Mouse (Mus musculus) CH12F3 (cell line): ENCODE measurements around the gene Hdgfl3.
"Not testable (repeated sequence)": the region's sequence is repeated elsewhere in the genome, so short reads cannot be mapped to it uniquely, and the experiment has no call there.

ENCODE experiments used
- in situ Hi-C: fragments of 300-500 bp; cut with MboI; formaldehyde crosslinking; loops from 2 replicates; pipeline ENCODE4 v1.14.3; 2020; ENCODE audit warnings: low sequenced_read_pairs

Hdgfl3 gene

GRCm38 (mm10) chr7:81858236-81858635 lies 76.0 kb downstream of the Hdgfl3 start:
- in situ Hi-C loops: no loop called here

GRCm38 (mm10) chr7:81856221-81856620 lies 78.1 kb downstream of the Hdgfl3 start:
- in situ Hi-C loops: no loop called here

GRCm38 (mm10) chr7:81855694-81856093 lies 78.6 kb downstream of the Hdgfl3 start, which contains the start of gene Gm10160:
Gm10160 (minus strand) TSS chr7:81855794.
- in situ Hi-C loops: no loop called here

GRCm38 (mm10) chr7:81854568-81855307 lies 79.5 kb downstream of the Hdgfl3 start:
- in situ Hi-C loops: no loop called here

- in situ Hi-C loops: no loop called here
Observed at GRCm38 (mm10) chr7:81851706-81852105, 82.6 kb downstream of the Hdgfl3 start.

- in situ Hi-C loops: no loop called here
Observed at GRCm38 (mm10) chr7:81850171-81850570, 84.1 kb downstream of the Hdgfl3 start.

GRCm38 (mm10) chr7:81849633-81850032 lies 84.6 kb downstream of the Hdgfl3 start:
- in situ Hi-C loops: no loop called here

- in situ Hi-C loops: no loop called here
Observed at GRCm38 (mm10) chr7:81849214-81849613, 85.1 kb downstream of the Hdgfl3 start.

GRCm38 (mm10) chr7:81847777-81848176 lies 86.5 kb downstream of the Hdgfl3 start:
- in situ Hi-C loops: no loop called here

- in situ Hi-C loops: no loop called here
Observed at GRCm38 (mm10) chr7:81847010-81847409, 87.3 kb downstream of the Hdgfl3 start.

GRCm38 (mm10) chr7:81846008-81846407 lies 88.3 kb downstream of the Hdgfl3 start:
- in situ Hi-C loops: no loop called here

- in situ Hi-C loops: no loop called here
Observed at GRCm38 (mm10) chr7:81845313-81845712, 89.0 kb downstream of the Hdgfl3 start.

- in situ Hi-C loops: no loop called here
Observed at GRCm38 (mm10) chr7:81844801-81845200, 89.5 kb downstream of the Hdgfl3 start.

GRCm38 (mm10) chr7:81843903-81844302 lies 90.4 kb downstream of the Hdgfl3 start:
- in situ Hi-C loops: no loop called here

GRCm38 (mm10) chr7:81842998-81843397 lies 91.3 kb downstream of the Hdgfl3 start:
- in situ Hi-C loops: no loop called here

- in situ Hi-C loops: no loop called here
Observed at GRCm38 (mm10) chr7:81842141-81842540, 92.1 kb downstream of the Hdgfl3 start.

GRCm38 (mm10) chr7:81841439-81841838 lies 92.8 kb downstream of the Hdgfl3 start:
- in situ Hi-C loops: no loop called here

- in situ Hi-C loops: no loop called here
Observed at GRCm38 (mm10) chr7:81840661-81841181, 93.6 kb downstream of the Hdgfl3 start.

GRCm38 (mm10) chr7:81839746-81840145 lies 94.5 kb downstream of the Hdgfl3 start:
- in situ Hi-C loops: no loop called here

GRCm38 (mm10) chr7:81837771-81838170 lies 96.5 kb downstream of the Hdgfl3 start:
- in situ Hi-C loops: not testable (repeated sequence)

- in situ Hi-C loops: no loop called here
Observed at GRCm38 (mm10) chr7:81835430-81835829, 98.8 kb downstream of the Hdgfl3 start.

GRCm38 (mm10) chr7:81834847-81835246 lies 99.4 kb downstream of the Hdgfl3 start:
- in situ Hi-C loops: no loop called here
